Mouse (Mus musculus) heart, postnatal 36 days (tissue): ENCODE results near the gene Fam189a1. TPM values are rescaled to one million over a fixed set of nuclear protein-coding genes. Genes with fewer than 3 reads are reported as not detected.
A peak's percentile ranks its signal among the peaks of the same experiment; 100 is the strongest.

Experiments used
- DNase-seq, 2 experiments: peaks; one replicate each; pipeline ENCODE4 v3.0.0; 2021 to 2022
- intact Hi-C: fragments of 180-260 bp; cut with DNase I; formaldehyde crosslinking; loops from one replicate; pipeline ENCODE4 v1.15.1; 2025
- total RNA-seq, 2 experiments: library from RNA; stranded (reverse); gene quantifications; 2 replicates each; pipeline ENCODE4 v1.2.3; 2021

The Fam189a1 gene
- total RNA-seq, 2 experiments from 2014 or later = not detected

DNA sequence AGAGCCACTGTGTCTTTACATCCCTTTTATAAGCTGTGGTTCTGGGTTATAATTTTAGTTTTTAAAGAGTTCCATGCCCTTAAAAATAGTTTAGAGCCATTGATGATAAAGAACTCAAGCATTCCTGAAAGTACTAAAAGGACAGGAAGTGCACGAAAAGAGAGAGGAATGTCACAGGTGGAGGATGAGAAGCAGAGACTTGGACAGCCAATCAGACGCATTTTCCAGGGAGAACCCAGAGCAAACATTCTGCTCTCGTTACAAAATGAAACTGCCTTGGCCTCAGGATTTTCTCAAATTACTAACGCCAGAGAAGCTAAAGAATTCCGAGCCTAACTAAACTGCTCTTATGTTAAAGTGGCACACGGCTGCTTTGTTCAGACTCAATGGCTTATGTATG is 197.3 kb downstream of the Fam189a1 start:
- DNase-seq = no peak
- intact Hi-C loops = no loop called here

DNA sequence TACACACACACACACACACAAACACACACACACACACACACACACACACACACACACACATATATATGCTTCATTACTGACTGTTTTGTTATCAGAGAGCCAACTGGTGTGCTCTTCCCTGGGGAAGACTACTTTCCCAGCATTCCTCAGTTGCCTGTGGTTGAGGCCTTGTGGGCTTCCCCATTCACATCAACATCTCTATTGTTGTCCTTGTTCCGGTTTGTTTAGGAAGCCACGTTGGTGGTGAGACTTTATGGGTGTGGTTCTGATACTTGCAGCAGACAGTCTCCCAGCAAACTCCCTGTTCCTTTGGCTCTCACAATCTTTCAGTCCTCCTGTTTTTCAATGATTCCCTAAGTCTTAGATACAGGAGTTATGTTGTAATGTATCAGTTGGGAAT is 204.2 kb downstream of the Fam189a1 start:
- intact Hi-C loops = no loop called here

DNA sequence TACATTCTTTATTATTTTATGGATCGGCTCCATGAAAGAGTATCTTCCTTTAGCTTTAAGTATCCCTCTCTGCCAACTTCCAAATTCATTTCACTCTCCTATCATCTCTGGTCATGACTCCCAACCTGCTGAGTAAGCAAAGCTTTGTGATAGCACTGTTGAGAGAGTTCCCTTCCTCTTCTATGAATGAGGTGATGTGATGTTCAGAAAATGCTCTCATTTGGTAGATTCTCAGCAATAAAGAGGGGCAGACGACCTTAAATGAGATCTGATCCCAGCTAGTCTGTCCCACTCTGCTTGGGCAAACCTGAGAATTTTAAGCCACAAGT is 205.6 kb downstream of the Fam189a1 start:
- DNase-seq = no peak
- intact Hi-C loops = loop anchor here (2.0 kb wide), 1 partner anchor 122 kb away; no protein-coding TSS in a partner anchor

More for the DNA sequence above, 204.2 kb downstream of the Fam189a1 start:
- no peak for DNase-seq

DNA sequence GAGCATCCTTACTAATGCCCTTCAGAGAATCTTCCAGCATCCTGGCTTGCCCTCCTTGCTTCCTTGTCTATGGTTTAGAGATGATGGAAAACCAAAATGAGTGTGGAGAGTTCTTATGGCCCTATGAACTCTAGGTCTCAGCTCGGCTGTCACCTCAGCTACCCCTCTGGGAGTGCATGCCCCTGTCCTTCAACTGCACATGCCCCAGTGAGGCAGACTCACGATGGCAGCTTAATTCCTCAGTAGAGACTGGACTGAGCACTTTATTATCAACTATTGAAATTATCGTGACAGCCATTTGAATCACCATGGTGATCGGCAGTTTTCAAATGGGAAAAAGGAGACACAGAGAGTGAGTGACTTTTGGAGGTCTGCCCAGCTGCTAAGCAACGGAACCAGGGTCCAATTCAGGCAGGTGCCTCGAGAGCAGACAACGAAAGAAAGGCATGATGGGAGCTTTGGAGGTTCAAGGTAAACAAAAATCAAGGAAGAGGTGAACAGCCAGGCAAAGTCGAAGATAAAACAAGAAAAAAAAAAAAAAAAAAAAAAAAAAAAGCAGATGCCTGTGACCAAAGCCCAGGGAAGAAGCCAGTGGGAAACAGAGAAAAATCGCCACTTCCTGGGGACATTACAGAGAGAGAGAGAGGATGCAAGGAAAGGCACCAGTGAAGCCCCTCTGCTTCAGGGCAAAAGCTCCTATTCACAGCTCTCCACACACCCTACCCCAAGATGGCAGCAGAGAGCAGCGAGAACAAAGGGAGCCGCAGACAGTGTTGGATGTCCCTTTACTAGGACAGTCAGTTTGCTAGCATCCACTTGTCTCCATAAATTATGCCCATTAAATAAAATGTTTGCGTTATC is 206.2 kb downstream of the Fam189a1 start:
- intact Hi-C loops = loop anchor here (2.0 kb wide), 1 partner anchor 123 kb away; no protein-coding TSS in a partner anchor
- DNase-seq = peak; percentile 13 to 47

DNA sequence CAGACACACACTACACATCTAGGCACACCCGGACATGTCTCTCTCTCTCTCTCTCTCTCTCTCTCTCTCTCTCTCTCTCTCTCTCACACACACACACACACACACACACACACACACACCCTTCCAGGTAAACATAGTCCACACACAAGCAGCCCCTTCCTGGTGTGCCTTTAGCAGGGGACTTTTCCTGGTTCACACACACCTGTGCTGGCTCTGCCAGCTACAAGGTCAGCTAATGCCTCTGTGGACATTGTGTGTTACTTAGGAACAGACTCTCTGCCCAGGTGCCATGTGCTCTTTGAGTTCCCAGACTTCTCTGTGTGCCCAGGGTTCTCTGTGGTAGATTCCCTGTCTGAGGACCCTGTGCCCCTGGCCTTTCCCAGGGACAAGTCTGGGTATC is 206.9 kb downstream of the Fam189a1 start:
- no peak for DNase-seq
- intact Hi-C loops = no loop called here

DNA sequence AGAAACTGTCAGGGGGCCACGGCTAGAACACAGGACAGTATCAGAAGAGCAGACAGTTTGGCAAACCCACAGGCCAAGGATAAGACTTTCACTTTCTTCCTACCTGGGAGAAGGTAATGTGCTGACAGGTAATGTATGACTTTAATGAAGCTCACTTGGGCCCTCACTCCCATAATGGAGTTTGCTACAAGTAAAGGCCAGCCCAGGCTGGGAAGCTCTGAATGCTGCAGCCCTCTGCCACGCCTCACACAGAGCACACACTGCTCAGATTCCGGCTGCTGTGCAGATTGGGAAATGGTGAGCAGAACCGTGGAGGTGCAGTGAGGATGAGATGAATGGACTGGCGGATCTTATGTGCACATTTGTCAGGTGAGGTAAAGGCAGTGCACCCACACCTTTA is 211.7 kb downstream of the Fam189a1 start:
- intact Hi-C loops = no loop called here
- no peak for DNase-seq

DNA sequence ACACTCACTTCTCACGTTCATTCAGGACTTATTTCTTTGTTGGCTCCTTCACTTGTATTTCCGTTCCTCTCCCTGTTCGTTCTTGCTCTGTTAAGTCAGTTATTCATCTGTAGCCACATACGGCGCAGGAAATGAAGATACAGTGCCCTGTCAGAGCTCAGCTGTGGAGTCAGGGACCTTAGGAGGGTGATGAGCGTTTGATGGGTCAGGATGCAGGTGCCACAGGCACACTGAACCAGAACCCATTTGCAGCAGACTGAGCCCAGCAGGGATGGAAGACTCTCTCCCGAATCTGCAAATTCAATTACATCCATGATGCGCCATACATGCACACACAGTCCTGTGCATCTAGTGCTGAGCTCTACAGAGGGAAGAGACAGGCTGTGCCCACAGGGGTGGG is 212.2 kb downstream of the Fam189a1 start:
- DNase-seq = no peak
- intact Hi-C loops = no loop called here

DNA sequence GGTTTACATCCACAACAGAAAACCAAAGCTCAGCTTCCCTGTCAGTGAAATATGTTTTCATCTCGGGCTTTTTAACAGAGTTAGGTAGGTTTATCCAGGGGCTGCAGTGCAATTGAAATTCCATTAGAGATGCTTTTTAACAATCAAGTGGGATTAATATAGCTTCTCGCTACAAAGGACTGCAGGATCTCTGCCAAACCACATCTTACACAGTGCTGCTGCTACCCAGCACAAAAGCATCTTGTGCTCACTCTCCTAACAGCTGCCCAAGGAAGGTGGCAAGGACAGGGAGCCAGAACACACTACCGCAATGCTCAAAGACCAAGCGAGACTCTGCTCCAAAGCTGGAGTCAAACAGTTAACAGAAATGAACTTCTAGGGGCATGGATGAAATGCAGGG is 219.4 kb downstream of the Fam189a1 start:
- no peak for DNase-seq
- intact Hi-C loops = no loop called here

DNA sequence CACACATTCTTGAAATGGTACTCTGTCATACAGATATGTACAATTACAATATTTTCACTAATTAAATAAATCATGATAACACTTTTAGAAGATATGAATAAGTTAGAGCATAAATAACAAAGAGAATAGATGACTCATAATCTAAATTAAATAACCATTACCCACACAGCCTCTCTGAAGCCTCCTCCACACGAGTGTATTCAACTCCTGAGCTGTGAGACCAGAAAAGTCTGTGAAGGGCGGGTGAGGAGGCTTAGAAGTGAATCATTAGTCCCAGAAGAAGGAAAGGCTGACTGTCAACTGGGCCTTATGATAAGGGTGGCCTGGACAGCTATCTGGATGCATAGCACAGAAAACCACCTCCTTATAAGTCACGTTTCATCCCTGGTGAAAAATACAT is 222.3 kb downstream of the Fam189a1 start:
- no peak for DNase-seq
- intact Hi-C loops = no loop called here

DNA sequence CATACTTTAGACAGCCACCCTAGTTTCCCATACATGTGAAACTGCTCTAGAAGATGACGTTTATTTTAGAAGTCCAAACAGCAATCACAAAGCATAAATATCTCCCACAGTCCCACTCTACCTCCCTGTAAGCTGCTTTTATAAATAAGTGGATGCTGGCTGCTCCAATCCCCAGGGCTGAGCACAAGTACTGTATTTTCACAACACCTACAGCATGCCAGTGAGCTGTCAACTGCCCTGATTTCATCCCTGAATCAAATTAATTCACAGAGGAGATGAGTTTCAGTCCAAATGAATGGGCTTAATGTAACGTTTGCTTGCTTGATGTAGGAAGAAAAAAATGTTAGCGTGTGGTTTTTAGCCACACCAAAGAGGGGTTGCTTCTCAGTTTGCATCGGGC is 225.4 kb downstream of the Fam189a1 start:
- intact Hi-C loops = no loop called here
- no peak for DNase-seq

DNA sequence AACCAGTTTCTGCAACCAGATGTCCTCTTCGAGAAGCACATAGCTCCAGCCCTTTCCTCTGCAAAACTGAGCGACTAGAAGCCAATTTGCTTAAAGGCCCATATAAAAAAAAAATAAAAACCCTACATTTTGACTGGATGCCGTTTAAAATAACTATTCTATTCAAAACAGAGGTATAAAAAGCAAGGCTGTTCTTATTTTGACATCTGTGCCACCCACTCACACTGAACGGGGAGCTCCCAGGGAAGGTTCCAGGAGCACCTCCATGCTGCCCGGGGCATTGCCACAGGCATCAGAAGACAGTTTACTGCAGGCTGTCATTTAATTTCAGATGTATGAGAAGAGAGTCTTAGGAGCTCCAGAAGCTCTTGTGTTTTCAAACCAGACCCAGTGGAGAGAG is 232.5 kb downstream of the Fam189a1 start:
- DNase-seq = no peak
- intact Hi-C loops = no loop called here

DNA sequence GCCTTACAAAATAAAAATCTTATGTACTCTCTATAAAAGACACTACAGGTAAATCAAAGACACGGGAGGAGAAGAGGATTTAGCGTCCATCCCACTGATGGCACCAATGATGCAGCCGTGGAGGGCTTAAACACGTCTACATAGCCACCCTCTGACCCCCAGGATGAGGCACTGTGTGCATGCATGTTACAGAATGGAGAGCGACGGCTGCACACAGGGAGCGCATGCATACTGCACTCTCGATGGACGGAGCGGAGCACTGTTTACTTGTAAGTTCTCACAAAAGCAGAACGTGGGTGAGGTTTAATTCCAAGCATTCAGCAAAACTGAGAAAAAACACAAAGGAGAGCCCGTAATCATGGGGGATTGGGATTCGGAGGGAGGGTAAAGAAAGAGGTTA is 235.2 kb downstream of the Fam189a1 start:
- DNase-seq = no peak
- intact Hi-C loops = no loop called here

DNA sequence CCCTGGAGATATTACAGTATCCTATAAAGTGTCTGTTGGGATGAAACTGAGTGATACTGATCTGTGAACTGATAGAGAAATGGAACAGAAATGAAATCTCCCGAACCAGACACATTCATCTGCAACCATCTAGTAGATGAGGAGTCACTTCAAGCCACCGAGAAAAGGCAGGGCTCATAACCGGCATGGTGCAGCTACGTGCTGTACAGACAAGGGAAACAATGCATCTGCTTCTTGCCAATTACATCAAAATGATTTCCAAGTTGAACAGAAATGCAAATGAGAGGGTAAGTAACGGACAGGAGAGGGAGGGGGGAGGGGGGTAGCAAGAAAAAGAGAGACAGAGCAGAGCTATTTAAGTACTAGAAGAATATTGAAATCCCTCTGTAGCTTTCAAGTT is 235.6 kb downstream of the Fam189a1 start:
- no peak for DNase-seq
- intact Hi-C loops = no loop called here

DNA sequence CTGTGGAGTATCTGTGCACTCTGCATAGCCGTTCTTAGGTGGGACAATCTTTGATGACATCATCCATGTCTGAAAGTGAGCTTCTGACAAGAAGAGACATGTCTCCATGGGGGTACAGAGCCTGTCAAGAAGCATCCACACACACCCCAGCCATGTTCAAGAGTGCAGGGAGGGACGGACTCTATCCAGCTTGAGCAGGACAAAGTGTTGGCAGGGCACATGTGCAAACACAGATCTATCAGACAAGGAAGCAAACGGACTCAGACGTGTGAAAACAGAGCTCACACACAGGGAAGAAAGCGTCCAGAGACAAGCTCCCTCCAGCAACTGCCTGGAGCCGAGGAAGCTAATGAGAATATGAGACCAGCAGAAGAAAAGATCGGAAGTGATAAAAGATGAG is 239.7 kb downstream of the Fam189a1 start:
- DNase-seq = no peak
- intact Hi-C loops = no loop called here

DNA sequence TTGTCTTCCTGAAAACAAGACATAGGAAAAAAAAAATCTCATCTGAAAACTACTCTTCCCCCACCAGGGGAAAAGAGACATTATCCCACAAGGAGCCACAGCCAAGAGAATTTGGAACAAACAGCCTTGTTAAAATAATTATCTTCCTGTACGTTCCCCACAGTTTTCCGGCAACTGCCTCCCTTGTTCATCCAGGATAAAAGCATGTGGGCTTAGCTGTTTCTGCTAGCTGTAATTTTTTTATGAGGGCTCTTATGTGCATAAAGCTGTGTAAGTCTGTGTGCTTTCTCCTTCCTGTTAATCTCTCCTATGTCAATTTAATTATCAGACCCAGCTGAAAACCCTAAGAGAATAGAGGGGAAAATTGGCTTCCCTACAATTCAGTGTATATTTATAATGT is 241.2 kb downstream of the Fam189a1 start:
- intact Hi-C loops = no loop called here
- no peak for DNase-seq

DNA sequence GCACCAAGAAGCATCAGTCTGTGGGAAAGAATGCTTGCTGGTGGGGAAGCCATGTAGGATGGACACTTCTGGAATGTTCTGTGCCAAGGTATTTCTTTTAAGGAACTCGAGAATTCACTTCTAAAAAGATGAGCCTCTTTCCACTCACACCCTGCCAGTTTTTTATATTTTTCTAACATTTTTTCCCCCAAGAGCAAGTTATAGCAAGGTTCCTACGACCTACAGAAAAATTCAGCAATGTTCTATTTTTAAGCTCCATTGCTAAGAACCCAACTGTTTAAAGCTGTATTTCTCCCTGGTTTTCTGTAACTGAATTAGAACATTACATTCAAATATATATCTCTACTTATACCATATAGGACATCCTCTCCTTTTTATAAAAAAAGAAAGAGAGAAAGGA is 244.4 kb downstream of the Fam189a1 start:
- intact Hi-C loops = no loop called here
- DNase-seq = no peak

DNA sequence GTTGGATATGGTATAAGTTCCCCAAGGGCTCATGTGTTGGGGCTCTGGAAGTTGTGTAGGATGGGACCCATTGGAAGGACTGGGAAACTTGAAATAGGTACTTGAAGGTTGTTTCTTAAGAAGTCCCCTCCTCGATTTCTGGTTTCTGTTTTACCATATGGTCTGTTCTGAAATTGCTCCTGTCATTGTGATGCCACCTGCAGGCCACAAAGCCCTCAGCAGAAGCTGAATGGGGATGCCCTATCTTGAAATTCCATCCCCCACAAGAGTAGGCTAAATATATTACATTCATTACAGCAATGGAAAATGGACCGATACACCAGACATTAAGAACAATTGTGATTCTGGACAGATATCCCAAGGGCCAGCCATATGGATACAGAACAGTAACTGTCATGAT is 246.2 kb downstream of the Fam189a1 start:
- intact Hi-C loops = no loop called here
- DNase-seq = no peak

DNA sequence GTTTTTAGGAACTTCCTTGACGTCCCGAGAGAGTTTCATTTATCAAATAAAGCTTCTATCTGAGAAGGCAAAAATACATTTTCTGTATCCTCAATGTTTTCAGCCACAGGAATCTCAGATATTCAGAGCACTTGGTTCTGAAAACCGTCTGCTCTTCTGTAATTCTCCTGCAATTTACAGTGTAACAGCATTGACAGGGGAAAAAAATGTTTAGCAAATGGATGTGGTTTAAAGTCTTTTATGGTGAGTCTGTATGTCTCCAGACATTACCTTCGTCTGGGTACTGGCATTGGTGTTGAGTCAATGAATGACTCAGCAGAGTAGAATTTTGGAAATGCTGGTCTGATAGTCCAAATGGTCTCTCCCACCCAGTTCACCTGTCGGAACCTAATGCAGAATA is 249.4 kb downstream of the Fam189a1 start:
- intact Hi-C loops = no loop called here

DNA sequence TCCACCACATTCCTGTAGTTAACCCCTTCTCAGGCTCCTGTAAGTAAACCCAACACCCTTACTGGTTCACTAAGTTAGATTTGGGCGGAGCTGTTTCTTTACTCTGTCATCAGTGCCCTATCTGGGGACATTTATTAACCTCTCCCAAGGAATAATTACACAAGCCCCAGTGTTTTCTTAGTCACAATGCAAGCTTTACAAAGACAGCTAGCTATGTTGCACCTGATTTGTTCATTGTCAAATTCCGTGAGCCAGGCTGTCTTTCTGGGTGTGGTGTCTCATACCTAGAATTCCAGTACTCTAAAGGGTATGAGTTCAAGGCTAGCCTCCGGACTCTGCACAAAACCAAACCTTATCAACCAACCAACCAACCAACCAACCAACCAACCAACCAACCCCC is 250.9 kb downstream of the Fam189a1 start:
- intact Hi-C loops = no loop called here
- no peak for DNase-seq

More for the DNA sequence above, 249.4 kb downstream of the Fam189a1 start:
- DNase-seq = no peak

DNA sequence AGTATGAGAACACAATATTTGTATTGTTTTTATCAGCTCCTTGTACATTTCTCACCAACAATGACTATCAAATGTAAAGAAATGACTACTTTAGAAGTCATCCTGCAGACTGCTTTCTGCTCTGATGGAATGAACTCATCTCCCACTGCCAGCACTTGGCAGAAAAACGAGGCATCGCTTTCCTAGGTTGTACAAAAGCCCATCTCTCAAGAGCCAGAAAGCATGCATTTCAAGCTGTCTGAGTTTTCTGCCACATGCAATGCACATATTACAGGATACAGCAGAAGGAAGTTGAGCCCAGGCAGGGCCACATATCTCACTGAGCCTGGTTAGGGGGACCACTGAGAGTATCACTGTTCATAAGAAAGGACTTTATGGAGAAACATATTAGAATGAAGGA is 256.1 kb downstream of the Fam189a1 start:
- DNase-seq = no peak
- intact Hi-C loops = no loop called here

DNA sequence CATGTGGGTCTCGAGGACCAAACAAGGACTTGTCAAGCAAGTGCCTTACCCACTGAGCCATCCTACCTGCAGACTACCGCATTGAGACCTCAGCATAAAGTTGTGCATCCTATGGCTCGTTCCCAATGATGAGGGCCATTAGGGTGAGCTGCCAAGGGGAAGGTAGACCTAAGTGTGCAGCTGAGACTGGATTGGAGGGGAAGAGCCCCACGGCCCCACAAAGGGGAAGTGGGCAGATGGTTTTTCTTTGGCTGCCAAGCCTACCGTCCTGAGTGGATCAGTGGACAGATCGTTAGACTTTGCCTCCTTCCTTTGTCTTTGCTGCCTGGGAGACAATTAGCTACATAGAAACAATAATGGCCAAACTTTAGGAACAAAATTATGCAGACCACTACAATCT is 259.8 kb downstream of the Fam189a1 start:
- intact Hi-C loops = no loop called here
- DNase-seq = no peak

DNA sequence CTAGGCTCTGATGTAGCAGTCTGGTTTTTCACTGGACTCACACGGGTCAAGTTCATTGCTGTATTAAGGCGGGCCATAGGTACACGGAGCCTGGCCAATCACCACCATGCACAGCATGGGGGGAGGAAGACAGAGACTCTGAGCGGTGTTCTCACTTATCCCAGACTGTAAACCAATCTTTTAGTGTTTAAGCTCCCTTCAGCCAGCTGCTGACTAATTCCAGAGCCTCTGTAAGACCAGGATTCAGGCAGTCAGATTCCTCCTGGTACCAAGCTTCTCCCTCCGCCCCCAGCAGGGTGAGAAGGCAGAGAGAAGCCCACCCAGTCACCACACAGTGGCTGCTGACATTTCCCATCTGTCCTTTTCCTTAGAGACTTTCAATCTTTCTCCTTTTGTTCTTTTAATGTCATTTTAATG is 260.7 kb downstream of the Fam189a1 start:
- no peak for DNase-seq
- intact Hi-C loops = no loop called here

DNA sequence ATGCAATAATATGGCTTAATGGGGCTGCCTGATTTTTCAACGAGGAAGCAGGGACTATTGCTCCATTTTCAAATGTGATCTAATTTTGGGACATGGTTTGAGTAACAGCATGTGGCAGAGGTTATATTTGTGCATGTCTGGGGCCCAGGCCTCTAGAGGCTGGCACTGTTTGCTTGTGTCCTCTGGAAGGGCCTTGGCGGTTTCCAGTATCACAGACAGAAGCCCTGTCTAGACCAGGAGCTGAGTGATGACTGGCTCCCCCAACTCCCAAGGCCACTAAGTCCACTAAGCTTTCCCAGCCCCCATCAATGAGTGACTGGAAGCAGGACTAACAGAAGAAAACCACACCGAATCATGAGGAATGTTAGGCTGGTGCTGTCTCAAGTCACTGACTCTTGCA is 265.2 kb downstream of the Fam189a1 start:
- peak in 1 of 2 experiments; percentile 19 for DNase-seq
- intact Hi-C loops = no loop called here
